Mouse (Mus musculus): ENCODE measurements around the gene Fev. TPM values are rescaled to one million over a fixed set of nuclear protein-coding genes. Genes with fewer than 3 reads are reported as not detected.

The Fev gene
- polyA plus RNA-seq, 1 experiment from 2014 or later, result not detected

DNA sequence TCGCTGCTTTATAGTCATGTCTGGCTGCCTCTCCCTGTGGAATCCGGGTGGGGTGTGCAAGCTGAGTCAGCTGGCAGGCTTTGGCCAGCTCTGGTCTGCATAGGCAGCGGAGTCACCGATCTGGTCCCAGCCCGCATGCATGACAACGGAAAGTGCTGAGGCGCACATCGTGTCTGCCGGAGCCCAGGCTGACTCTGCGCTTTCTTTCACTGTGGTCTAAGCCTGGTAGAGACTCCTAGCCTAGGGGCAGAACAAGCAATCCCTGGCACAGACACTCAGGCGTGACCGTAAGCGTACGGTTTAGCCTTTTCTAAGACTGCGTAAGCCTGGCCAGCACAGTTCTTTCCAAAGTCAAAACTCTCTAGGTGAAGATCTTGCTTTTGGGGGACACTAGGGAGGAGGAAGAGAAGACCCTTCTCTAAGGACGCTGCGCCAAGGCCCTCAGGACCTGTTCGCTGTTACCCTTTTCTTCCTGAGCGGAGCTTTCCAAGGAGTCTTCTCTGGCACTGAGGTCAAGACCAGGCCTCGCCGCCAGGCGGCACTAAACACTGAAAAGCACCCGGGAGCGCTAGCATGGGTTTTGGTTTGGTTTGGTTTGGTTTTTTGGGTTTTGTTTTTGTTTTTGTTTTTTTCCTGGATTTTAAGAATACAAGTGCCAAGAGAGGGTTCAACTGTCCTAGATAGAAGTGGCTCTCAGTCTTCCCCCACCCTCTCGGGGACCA is 8.1 kb upstream of the Fev start, which contains the start of gene Cryba2:
Cryba2 (minus strand) TSS at position 10 of the 722 bp plus-strand sequence.
- Histone ChIP-seq H3K27me3 (peaks cover 99% of the 10 kb centered on the region), H3K27ac (no peak within 1 kb of the TSS), H3K4me2 (peak within 1 kb of the TSS; percentile 37), H3K36me3 (replicated peaks) (no peaks in the 10 kb centered on the region), H3K9ac (no peak within 1 kb of the TSS), H3K4me1 (peaks cover 21% of the 10 kb centered on the region), H3K9me3 (no peaks in the 10 kb centered on the region), H3K4me3 (replicated peaks) (peak within 1 kb of the TSS; percentile 21)
- ATAC-seq (ENCODE audit: low FRiP score), result 0 out of 2 replicates have a peak, but pooled peaks have one; percentile 33
- WGBS, result 3% methylated on average over 25 of the region's 25 CpGs

DNA sequence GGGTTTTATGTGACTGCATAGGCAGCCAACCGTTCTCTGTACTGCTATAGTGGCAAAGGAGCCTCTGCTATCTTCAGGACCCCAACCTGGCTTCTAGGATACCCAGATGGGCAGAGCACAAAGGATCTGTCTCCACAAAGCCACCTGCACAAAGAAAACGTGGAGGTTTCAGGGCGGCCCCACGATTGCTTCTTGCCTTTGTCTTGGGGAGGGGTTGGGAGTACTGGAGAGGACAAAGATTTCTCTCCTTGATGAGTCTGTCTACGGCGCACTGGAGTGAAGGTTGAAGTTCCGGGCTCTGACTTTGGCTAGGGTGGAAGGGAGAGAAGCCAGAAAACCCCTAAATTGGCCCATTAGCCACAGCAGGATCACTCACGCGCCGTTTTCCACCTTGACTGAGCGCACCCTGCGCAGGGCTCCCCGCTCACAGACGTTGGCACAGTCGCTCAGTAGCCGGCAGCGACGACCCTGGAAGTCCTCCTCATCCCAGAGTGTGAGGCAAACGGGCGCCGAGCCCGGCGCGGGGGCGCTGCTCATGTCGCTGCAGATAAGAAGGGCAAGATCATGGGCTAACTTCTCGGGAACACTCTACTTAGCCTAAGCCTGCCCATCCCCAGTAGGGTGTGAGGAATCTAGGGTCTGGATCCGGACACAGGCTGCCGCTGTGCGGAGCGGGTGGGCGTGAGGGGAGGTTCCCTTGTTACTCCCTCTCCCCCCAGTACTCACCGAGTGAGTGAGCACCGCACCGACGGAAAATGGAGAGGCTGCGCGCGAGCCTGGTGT is 7.3 kb upstream of the Fev start:
- peaks cover 99% of the 10 kb centered on the region for H3K27me3 ChIP-seq
- H3K9me3 ChIP-seq, result no peaks in the 10 kb centered on the region
- ATAC-seq (ENCODE audit: low FRiP score), result peak; percentile 30; the same call in 1 of the 2 replicates
- H3K27ac ChIP-seq, result no peak overlapping the region
- H3K4me1 ChIP-seq, result peaks cover 15% of the 10 kb centered on the region
- no peak overlapping the region for H3K9ac ChIP-seq
- WGBS, result under 1% methylated on average over 39 of the region's 39 CpGs
- H3K36me3 ChIP-seq (replicated peaks), result no peaks in the 10 kb centered on the region
- H3K4me3 ChIP-seq (replicated peaks), result peak overlapping the region; percentile 21
- H3K4me2 ChIP-seq, result peak overlapping the region; percentile 37

DNA sequence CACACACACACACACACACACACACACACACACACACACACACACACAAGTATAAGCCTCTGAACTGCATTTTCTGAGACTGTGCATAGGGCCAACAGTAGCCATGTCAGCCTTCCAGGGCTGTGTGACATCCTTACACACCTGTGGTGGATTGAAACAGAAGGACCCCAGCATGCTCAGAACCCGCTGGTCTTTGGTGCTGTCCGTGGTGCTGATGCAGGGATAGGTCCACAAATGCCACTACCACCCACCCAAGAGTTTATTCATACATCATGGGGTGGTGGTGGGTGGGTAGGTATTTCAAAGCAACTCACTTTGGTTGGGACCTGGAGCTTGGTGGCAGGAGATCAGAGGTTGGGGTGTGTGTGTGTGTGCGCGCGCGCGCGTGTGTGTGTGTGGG is 6.3 kb upstream of the Fev start:
- Histone ChIP-seq H3K9me3 (no peaks in the 10 kb centered on the region), H3K27ac (no peak overlapping the region), H3K27me3 (peaks cover 99% of the 10 kb centered on the region), H3K4me3 (replicated peaks) (no peak overlapping the region), H3K36me3 (replicated peaks) (no peaks in the 10 kb centered on the region), H3K4me1 (peaks cover 12% of the 10 kb centered on the region), H3K9ac (no peak overlapping the region), H3K4me2 (no peak overlapping the region)
- 0% methylated on average over 8 of the region's 8 CpGs for WGBS
- no peak for ATAC-seq (ENCODE audit: low FRiP score)

DNA sequence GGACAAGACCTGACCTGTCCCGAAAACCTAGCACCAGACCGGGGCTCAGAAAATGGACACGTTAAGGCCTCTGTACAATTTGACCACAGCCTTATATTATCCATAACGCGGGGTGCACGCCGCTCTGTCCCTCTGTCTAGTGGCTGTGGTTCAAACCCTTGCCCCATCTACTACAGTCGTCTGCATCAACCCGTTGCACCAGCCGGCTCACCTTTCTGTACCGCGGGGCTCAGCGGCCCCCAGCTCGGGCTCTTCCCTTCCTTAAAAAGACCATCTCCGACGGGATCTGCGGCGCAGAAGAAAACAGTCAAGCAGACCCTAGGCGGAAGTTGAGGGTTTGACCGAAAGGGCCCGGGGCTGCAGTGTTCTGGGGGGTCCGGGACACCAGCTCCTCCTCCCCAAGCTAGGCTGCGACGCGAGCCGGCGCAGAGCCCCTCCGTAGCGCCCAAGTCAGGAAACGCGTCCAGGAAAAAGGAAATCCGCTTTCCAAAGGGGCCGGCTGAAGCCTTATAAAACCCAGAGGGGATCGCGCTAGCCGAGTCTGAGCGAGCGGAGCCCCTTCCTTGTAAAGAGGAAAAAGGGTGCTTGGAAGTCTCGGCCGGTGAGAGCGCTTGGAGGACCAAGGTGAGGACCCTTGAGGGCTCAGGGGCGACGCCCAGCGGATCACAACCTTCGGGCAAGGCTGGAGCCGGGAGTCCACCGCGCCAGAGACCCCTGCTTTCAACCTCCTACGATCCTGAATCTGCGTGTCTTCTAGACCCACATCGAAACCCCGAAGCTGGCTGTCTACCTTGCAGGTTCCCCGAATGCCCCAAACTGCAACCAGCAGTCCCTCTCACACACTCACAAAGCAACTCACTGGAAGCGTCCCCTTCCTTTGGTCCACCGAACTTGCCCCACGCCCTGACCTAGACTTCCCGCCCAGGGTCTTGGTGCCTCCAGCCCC is 750 bp downstream of the Fev start:
- H3K27me3 ChIP-seq, result peaks cover 98% of the 10 kb centered on the region
- H3K9me3 ChIP-seq, result no peaks in the 10 kb centered on the region
- H3K4me3 ChIP-seq (replicated peaks), result peak overlapping the region; percentile 21
- peaks cover 32% of the 10 kb centered on the region for H3K4me1 ChIP-seq
- H3K36me3 ChIP-seq (replicated peaks), result no peaks in the 10 kb centered on the region
- peak overlapping the region; percentile 40 for H3K4me2 ChIP-seq
- H3K27ac ChIP-seq, result no peak overlapping the region
- 0% methylated on average over 57 of the region's 57 CpGs for WGBS
- ATAC-seq (ENCODE audit: low FRiP score), result no peak
- H3K9ac ChIP-seq, result no peak overlapping the region

DNA sequence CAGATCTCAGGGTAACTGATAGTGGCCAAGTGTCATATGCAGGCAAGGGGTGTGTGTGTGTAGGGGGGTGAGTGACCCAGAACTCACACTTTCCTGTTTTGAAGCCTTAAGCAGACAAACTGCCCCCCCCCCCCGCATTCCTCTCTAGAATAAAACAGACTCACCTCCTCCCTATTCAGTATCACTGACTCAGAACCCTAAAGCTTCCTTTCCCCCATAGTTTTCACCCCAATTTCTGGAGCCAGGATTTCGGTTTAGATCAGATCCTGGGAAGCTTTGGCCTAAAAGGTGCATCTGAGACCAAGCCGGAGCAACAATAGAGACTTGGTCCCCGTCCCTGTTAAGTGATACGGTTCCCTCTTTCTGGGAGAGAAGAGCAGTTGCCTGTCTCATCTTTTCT is 1.8 kb downstream of the Fev start:
- no peak for ATAC-seq (ENCODE audit: low FRiP score)
- no peak overlapping the region for H3K4me3 ChIP-seq (replicated peaks)
- H3K4me2 ChIP-seq, result no peak overlapping the region
- no peaks in the 10 kb centered on the region for H3K36me3 ChIP-seq (replicated peaks)
- no peaks in the 10 kb centered on the region for H3K9me3 ChIP-seq
- H3K9ac ChIP-seq, result no peak overlapping the region
- peaks cover 99% of the 10 kb centered on the region for H3K27me3 ChIP-seq
- H3K27ac ChIP-seq, result no peak overlapping the region
- H3K4me1 ChIP-seq, result peaks cover 32% of the 10 kb centered on the region
- WGBS, result 4% methylated on average over 5 of the region's 5 CpGs

DNA sequence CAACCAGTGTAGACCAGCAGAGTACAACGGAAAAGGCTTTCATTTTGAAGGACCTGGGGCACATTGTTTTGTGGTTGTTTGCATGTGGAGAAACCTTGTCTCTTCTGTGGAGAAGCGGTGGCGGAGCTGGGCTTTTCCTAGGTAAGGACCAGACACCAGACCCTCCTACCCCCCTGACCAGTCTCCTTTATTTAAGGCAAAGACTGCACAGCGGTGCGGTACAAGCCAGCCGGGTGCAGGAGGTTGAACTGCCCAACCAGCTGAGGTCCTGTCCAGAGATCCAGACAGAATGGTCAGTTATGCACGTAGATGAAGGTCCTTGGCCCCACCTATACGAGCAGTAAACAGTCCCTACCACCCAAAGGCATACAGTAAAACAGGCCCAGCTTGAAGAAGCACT is 2.4 kb downstream of the Fev start:
- Histone ChIP-seq H3K9me3 (no peaks in the 10 kb centered on the region), H3K4me3 (replicated peaks) (no peak overlapping the region), H3K4me1 (peaks cover 32% of the 10 kb centered on the region), H3K27me3 (peaks cover 99% of the 10 kb centered on the region), H3K36me3 (replicated peaks) (no peaks in the 10 kb centered on the region), H3K9ac (no peak overlapping the region), H3K27ac (no peak overlapping the region), H3K4me2 (peak overlapping the region; percentile 57)
- WGBS, result under 1% methylated on average over 8 of the region's 8 CpGs
- ATAC-seq (ENCODE audit: low FRiP score), result no peak

DNA sequence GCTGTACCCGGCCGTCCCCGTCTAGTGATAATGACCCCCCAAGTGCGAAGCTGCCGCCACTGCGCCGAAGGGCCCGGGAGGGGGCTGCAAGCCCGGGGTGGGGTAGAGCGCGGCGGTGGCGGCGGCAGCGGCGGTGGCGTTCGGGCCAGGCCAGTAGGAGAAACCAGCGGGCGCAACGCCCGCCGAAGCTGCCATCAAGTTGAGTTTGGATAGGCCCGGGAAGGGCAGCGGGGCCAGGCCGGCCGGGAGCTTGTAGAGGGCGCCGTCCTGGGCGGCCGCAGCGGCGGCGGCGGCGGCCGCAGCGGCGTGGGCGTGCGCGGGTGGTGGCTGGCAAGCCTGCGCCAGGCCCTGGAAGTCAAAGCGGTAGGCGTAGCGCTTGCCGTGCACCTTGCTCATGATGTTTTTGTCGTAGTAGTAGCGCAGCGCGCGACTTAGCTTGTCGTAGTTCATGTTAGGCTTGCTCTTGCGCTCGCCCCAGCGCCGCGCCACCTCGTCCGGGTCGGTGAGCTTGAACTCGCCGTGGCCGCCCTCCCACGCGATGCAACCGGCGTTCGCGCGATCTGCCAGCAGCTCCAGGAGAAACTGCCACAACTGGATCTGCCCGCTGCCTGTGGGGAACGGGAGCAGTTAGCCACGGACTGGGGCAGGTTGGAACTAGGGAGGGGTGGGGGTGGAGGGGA is 3.0 kb downstream of the Fev start:
- no peak for ATAC-seq (ENCODE audit: low FRiP score)
- Histone ChIP-seq H3K27me3 (peaks cover 93% of the 10 kb centered on the region), H3K4me2 (peak overlapping the region; percentile 57), H3K9me3 (no peaks in the 10 kb centered on the region), H3K4me3 (replicated peaks) (peak overlapping the region; percentile 38), H3K36me3 (replicated peaks) (no peaks in the 10 kb centered on the region), H3K27ac (no peak overlapping the region), H3K4me1 (peaks cover 32% of the 10 kb centered on the region), H3K9ac (peak overlapping the region; percentile 36; the same call in 1 of the 2 replicates)
- WGBS, result under 1% methylated on average over 73 of the region's 74 CpGs

DNA sequence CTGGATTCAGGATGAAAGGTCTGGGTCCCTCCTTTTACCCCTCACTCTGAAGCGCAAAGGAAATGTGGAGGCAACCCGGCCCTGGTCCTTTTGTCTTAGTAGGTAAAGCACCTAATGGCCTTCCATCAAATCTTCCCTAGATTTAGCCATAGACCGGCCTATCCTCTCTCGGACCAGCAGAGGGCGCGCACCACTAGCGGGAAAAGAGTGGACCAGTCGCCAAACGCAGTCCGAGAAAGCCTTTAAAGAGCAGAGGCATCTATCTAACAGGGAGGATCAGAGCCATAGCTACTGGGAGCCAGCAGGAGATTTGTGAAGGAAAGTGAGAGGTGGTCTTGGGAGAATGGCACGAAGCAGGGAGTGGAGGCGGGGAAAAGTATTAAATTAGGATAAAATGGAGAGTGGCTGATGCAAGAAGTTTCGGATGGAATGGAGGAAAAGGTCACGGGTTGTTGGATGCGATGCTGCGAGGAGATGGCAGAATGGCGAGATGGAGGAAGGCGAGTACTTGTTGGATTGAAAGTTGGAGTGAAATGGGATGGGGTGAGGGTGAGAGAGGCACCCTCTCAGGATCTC is 4.3 kb downstream of the Fev start:
- H3K36me3 ChIP-seq (replicated peaks), result no peaks in the 10 kb centered on the region
- peaks cover 31% of the 10 kb centered on the region for H3K4me1 ChIP-seq
- H3K4me3 ChIP-seq (replicated peaks), result no peak overlapping the region
- 0 out of 2 replicates have a peak, but pooled peaks have one; percentile 44 for ATAC-seq (ENCODE audit: low FRiP score)
- 1% methylated on average over 18 of the region's 18 CpGs for WGBS
- H3K9me3 ChIP-seq, result no peaks in the 10 kb centered on the region
- H3K27ac ChIP-seq, result no peak overlapping the region
- H3K4me2 ChIP-seq, result no peak overlapping the region
- H3K27me3 ChIP-seq, result peaks cover 83% of the 10 kb centered on the region
- no peak overlapping the region for H3K9ac ChIP-seq

DNA sequence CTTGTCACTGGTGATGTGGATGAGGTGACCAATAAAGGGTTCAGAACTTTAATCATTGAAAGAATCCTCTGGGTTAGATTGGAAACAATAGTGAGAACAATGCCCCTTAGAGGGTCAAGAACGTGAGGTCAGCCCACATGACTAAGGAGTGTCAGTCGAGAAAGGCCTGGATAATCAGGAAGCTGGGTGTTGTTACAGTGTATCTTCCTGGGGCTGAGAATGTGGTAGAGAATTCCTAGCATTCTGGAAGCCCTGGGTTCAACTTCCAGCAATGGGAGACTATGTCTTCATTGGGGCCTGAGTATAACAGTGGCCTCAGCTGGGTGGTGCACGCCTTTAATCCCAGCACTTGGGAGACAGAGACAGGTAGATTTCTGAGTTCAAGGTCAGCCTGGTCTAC is 8.0 kb downstream of the Fev start:
- 61% methylated on average over 3 of the region's 3 CpGs for WGBS
- H3K9ac ChIP-seq, result no peak overlapping the region
- ATAC-seq (ENCODE audit: low FRiP score), result no peak
- H3K27ac ChIP-seq, result no peak overlapping the region
- no peaks in the 10 kb centered on the region for H3K36me3 ChIP-seq (replicated peaks)
- H3K4me2 ChIP-seq, result no peak overlapping the region
- H3K9me3 ChIP-seq, result no peaks in the 10 kb centered on the region
- peaks cover 60% of the 10 kb centered on the region for H3K27me3 ChIP-seq
- H3K4me3 ChIP-seq (replicated peaks), result no peak overlapping the region
- peaks cover 9% of the 10 kb centered on the region for H3K4me1 ChIP-seq

GRCm38 (mm10) chr1:74872218-74872617 is 13.0 kb downstream of the Fev start:
- H3K4me2 ChIP-seq, result no peak overlapping the region
- no peak overlapping the region for H3K4me3 ChIP-seq (replicated peaks)
- H3K27ac ChIP-seq, result no peak overlapping the region
- H3K4me1 ChIP-seq, result no peaks in the 10 kb centered on the region
- WGBS, result 65% methylated on average over 2 of the region's 2 CpGs
- no peak for ATAC-seq (ENCODE audit: low FRiP score)
- H3K9me3 ChIP-seq, result no peaks in the 10 kb centered on the region
- no peak overlapping the region for H3K9ac ChIP-seq
- H3K27me3 ChIP-seq, result peaks cover 23% of the 10 kb centered on the region
- H3K36me3 ChIP-seq (replicated peaks), result no peaks in the 10 kb centered on the region

DNA sequence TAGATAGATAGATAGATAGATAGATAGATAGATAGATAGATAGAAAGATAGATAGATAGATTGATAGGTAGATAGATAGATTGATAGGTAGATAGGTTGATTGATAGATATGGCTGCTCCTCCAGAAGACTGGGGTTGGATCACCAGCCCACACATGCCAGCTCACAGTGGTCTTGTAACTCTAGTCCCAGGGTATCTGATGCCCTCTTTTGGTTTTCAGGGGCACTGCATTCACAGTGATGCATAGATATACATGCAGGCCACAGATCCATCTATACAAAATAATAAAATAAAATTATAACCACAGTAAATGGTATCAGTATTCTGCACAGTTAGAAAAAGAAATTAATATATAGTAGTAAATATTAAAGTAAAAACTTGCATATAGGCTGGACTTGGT is 23.4 kb downstream of the Fev start:
- H3K9ac ChIP-seq, result no peak overlapping the region
- no peaks in the 10 kb centered on the region for H3K36me3 ChIP-seq (replicated peaks)
- no peaks in the 10 kb centered on the region for H3K9me3 ChIP-seq
- H3K27me3 ChIP-seq, result peaks cover 42% of the 10 kb centered on the region
- H3K4me3 ChIP-seq (replicated peaks), result no peak overlapping the region
- H3K4me2 ChIP-seq, result no peak overlapping the region
- ATAC-seq (ENCODE audit: low FRiP score), result no peak
- H3K27ac ChIP-seq, result no peak overlapping the region
- peaks cover 29% of the 10 kb centered on the region for H3K4me1 ChIP-seq
